ENCODE assay signal across 7 mouse cellular contexts in the genomic region with DNA sequence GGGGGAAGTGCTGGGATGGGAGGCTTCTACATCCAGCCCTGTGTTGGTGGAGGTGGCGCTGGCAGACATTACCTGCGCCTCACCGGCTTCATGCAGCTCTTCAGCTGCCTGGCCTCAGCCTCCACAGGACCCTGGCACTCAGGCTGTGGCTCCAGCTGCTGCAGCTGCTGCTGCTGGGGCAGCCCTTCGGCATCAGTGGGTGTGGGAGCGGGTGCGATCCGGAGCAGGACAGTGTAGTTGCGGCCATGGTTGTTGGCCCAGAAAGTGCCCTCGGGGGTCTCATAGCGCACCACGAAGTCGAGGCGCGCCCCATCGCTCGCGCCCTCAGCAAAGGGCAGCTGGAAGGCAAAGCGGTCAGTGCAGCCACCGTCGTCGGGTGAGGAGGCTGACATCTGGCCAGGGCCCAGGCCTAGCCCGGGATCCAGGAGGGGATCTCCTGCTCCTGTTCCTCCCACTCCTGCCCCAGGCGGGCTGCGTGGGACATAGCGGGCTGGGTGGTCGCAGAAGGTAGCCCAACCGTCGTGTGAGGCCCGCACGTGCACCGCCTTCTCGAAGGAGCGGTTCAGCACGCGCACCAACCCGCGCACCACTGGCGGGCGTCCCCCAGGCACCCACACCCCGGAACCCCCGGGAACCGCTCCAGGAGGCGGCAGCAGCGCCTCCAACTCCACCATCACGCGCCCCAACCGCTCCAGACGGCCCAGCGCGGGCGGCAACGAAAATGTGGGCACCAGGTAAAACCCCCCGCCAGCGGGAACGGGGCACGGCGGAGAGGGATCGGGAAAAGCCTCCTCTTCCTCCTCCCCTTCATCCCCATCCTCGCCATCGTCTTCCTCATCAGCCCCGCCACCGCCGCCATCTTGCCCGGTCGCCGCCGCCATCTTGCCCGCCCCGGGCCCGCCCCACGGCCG. TPM values are rescaled to one million over a fixed set of nuclear protein-coding genes. Genes with fewer than 3 reads are reported as not detected.
A peak's percentile ranks its signal among the peaks of the same experiment; 100 is the strongest.
DNase-seq lines count a peak whose midpoint lies in the region; ATAC-seq and TF ChIP-seq lines count a peak whose summit lies in the region.

A gene (plus strand): TSS at position 469 of the 911 bp plus-strand sequence.

- peak within 1 kb of the TSS; percentile 55 for H3K9ac ChIP-seq in embryonic facial prominence, embryonic 15.5 days
- H3K9ac ChIP-seq in heart, embryonic 15.5 days, result peak within 1 kb of the TSS; percentile 74
- peak within 1 kb of the TSS; percentile 81 for H3K9ac ChIP-seq in kidney, postnatal 0 days (ENCODE audit: low read depth, low read length)

- H3K27me3 ChIP-seq in E14TG2a.4 (ENCODE audit: insufficient read depth, low read length), result no peaks in the 10 kb centered on the region
- no peaks in the 10 kb centered on the region for H3K27me3 ChIP-seq in embryonic facial prominence, embryonic 15.5 days
- H3K27me3 ChIP-seq in heart, embryonic 15.5 days, result no peaks in the 10 kb centered on the region
- H3K27me3 ChIP-seq in kidney, postnatal 0 days (ENCODE audit: insufficient read depth, low read length), result no peaks in the 10 kb centered on the region

- DNase-seq in ZHBTc4 (ENCODE audit: low read depth, low spot score), result peak; percentile 32
- peak; percentile 11 for DNase-seq in kidney, postnatal 0 days (ENCODE audit: low spot score)
- DNase-seq in right cerebral cortex, adult 2 months (ENCODE audit: low spot score in 2 of 2), result peak; percentile 14 to 31

- no peak for TF ChIP-seq CTCF in E14TG2a.4 (conservative IDR thresholded peaks at IDR 0.05; ENCODE audit: low read length)
- TF ChIP-seq CTCF in kidney, postnatal 0 days (IDR thresholded peaks at IDR 0.05; ENCODE audit: low read depth), result no peak

- ATAC-seq in embryonic facial prominence, embryonic 15.5 days (ENCODE audit: insufficient number of reproducible peaks, low FRiP score, low TSS enrichment, low read depth), result peak; percentile 63
- peak; percentile 8; the same call in 1 of the 2 replicates for ATAC-seq in heart, embryonic 15.5 days (replicated peaks; ENCODE audit: insufficient number of reproducible peaks, insufficient read depth, low FRiP score, low read depth)
- peak; percentile 76 for ATAC-seq in kidney, postnatal 0 days (replicated peaks; ENCODE audit: low FRiP score, low read depth)

- H3K9me3 ChIP-seq in E14TG2a.4 (ENCODE audit: low read length), result no peaks in the 10 kb centered on the region
- no peaks in the 10 kb centered on the region for H3K9me3 ChIP-seq in embryonic facial prominence, embryonic 15.5 days (replicated peaks)
- H3K9me3 ChIP-seq in heart, embryonic 15.5 days (replicated peaks), result no peaks in the 10 kb centered on the region
- no peaks in the 10 kb centered on the region for H3K9me3 ChIP-seq in kidney, postnatal 0 days (replicated peaks; ENCODE audit: low read length)

- H3K4me3 ChIP-seq in E14TG2a.4 (replicated peaks; ENCODE audit: low read length) (peak within 1 kb of the TSS; percentile 82), macrophage (ENCODE audit: inconsistent target) (peak within 1 kb of the TSS; percentile 33)
- H3K4me3 ChIP-seq in embryonic facial prominence, embryonic 15.5 days (replicated peaks), result peak within 1 kb of the TSS; percentile 61
- peak within 1 kb of the TSS; percentile 69 for H3K4me3 ChIP-seq in heart, embryonic 15.5 days
- H3K4me3 ChIP-seq in kidney, postnatal 0 days (replicated peaks; ENCODE audit: low read depth, low read length), result peak within 1 kb of the TSS; percentile 54

- peak within 1 kb of the TSS; percentile 80 for H3K27ac ChIP-seq in embryonic facial prominence, embryonic 15.5 days (replicated peaks)
- peak within 1 kb of the TSS; percentile 87 for H3K27ac ChIP-seq in heart, embryonic 15.5 days
- peak within 1 kb of the TSS; percentile 85 for H3K27ac ChIP-seq in kidney, postnatal 0 days
- H3K27ac ChIP-seq in macrophage, result no peak within 1 kb of the TSS

- H3K4me1 ChIP-seq in E14TG2a.4 (replicated peaks; ENCODE audit: low read depth, low read length), result peaks cover 58% of the 10 kb centered on the region
- H3K4me1 ChIP-seq in embryonic facial prominence, embryonic 15.5 days, result peaks cover 8% of the 10 kb centered on the region
- H3K4me1 ChIP-seq in heart, embryonic 15.5 days (replicated peaks), result peaks cover 17% of the 10 kb centered on the region
- no peaks in the 10 kb centered on the region; the same call in 1 of the 2 replicates for H3K4me1 ChIP-seq in kidney, postnatal 0 days (replicated peaks; ENCODE audit: insufficient read depth, low read length)

- 32% methylated on average over 59 of the region's 72 CpGs for WGBS in embryonic facial prominence, embryonic 15.5 days
- WGBS in heart, embryonic 15.5 days, result 27% methylated on average over 67 of the region's 72 CpGs
- WGBS in kidney, postnatal 0 days, result 39% methylated on average over 62 of the region's 72 CpGs
- 44% methylated on average over 57 of the region's 72 CpGs for WGBS in macrophage (ENCODE audit: missing documents)

- no peaks in the 10 kb centered on the region for H3K36me3 ChIP-seq in E14TG2a.4 (ENCODE audit: insufficient read depth, low read length)
- H3K36me3 ChIP-seq in embryonic facial prominence, embryonic 15.5 days, result no peaks in the 10 kb centered on the region
- H3K36me3 ChIP-seq in heart, embryonic 15.5 days, result no peaks in the 10 kb centered on the region
- H3K36me3 ChIP-seq in kidney, postnatal 0 days (ENCODE audit: insufficient read depth, low read length), result no peaks in the 10 kb centered on the region
- no peaks in the 10 kb centered on the region for H3K36me3 ChIP-seq in macrophage (ENCODE audit: inconsistent target)

- peak within 1 kb of the TSS; percentile 63 for H3K4me2 ChIP-seq in embryonic facial prominence, embryonic 15.5 days (replicated peaks)
- peak within 1 kb of the TSS; percentile 79 for H3K4me2 ChIP-seq in heart, embryonic 15.5 days
- peak within 1 kb of the TSS; percentile 68 for H3K4me2 ChIP-seq in kidney, postnatal 0 days (ENCODE audit: low read length)

- H3K79me2 ChIP-seq in macrophage (ENCODE audit: inconsistent target), result no peaks in the 10 kb centered on the region; the same call in 1 of the 2 replicates

RNA-seq across cellular contexts. Expression of the gene that starts here (rescaled TPM):
- polyA plus RNA-seq in embryonic facial prominence, embryonic 15.5 days (2015; fragmentation: Nextera tagmentation; extraction: Ambion mirVana), result 0.11 TPM in 2 replicates
- 0.18 TPM in 1 of 2 replicates, not detected in the other for polyA plus RNA-seq in heart, embryonic 15.5 days (2015; fragmentation: Nextera tagmentation; extraction: Ambion mirVana)
- polyA plus RNA-seq in kidney, postnatal 0 days (2015; fragmentation: Nextera tagmentation; extraction: Ambion mirVana), result 0.04 TPM in 1 of 2 replicates, not detected in the other
- under 1 TPM in 1 of 26 experiments, not detected in 25; 0.27 TPM for total RNA-seq in macrophage (2018; cell fraction: chromatin; rRNA removed)
- under 1 TPM in 1 of 26 experiments, not detected in 25; 0.10 TPM for total RNA-seq in macrophage (2018; cell fraction: cytosol; rRNA removed)
- total RNA-seq in macrophage (2018; cell fraction: nucleus; rRNA removed), result not detected
- 0.04 TPM in 1 of 3 replicates, not detected in the others for polyA plus RNA-seq in macrophage (2018)

Comparison
In these comparisons a context has a peak if more than half of its experiments do, and no peak if none do; other contexts are left out.
1. Peak in ATAC-seq, H3K4me3 ChIP-seq, H3K27ac ChIP-seq, H3K9ac ChIP-seq and H3K4me2 ChIP-seq in embryonic facial prominence, embryonic 15.5 days; RNA of the gene not detected or under 1 TPM.
2. Peak in ATAC-seq, H3K4me3 ChIP-seq, H3K27ac ChIP-seq, H3K9ac ChIP-seq and H3K4me2 ChIP-seq in heart, embryonic 15.5 days; RNA of the gene not detected or under 1 TPM.
3. Peak in DNase-seq, ATAC-seq, H3K4me3 ChIP-seq, H3K27ac ChIP-seq, H3K9ac ChIP-seq and H3K4me2 ChIP-seq in kidney, postnatal 0 days; RNA of the gene not detected or under 1 TPM.
4. ATAC-seq: peak in every context shown above with its lines; median percentile 76 in kidney, postnatal 0 days; 63 in embryonic facial prominence, embryonic 15.5 days; 8 in heart, embryonic 15.5 days.